Mouse (Mus musculus) limb, embryonic 14.5 days (tissue): Measurements from ENCODE around the gene Slco4a1. TPM values are rescaled to one million over a fixed set of nuclear protein-coding genes. Genes with fewer than 3 reads are reported as not detected.

Source experiments
- ATAC-seq: fragments of 200-750 bp; cut with Nextera tagmentation; 2 replicates; pipeline ENCODE4 v1.8.0; 2017; ENCODE audit warnings: low read depth, moderate number of reproducible peaks, moderate TSS enrichment; ENCODE audit not compliant: low FRiP score
- DNase-seq: peaks from one replicate; pipeline ENCODE4 v3.0.0-alpha.2; 2015; ENCODE audit warnings: low spot score
- H3K27ac ChIP-seq: fragments of 300-500 bp; sonication (generic); replicated peaks from 2 replicates; pipeline ENCODE4 v1.5.1; 2014; ENCODE audit warnings: low read depth, mild to moderate bottlenecking, low read length, moderate library complexity, mixed read lengths
- H3K27me3 ChIP-seq: fragments of 300-500 bp; sonication (generic); 2 replicates; pipeline ENCODE4 v1.6.1; 2014; ENCODE audit warnings: low read length, mixed read lengths; ENCODE audit not compliant: control insufficient read depth, insufficient read depth
- H3K36me3 ChIP-seq: fragments of 300-500 bp; sonication (generic); 2 replicates; pipeline ENCODE4 v1.6.1; 2014; ENCODE audit warnings: mild to moderate bottlenecking, low read length, moderate library complexity, mixed read lengths; ENCODE audit not compliant: control insufficient read depth, insufficient read depth
- H3K4me1 ChIP-seq: fragments of 300-500 bp; sonication (generic); 2 replicates; pipeline ENCODE4 v1.6.1; 2014; ENCODE audit warnings: antibody characterized with exemption, low read length, mixed read lengths; ENCODE audit not compliant: control insufficient read depth, insufficient read depth
- H3K4me2 ChIP-seq: fragments of 300-500 bp; sonication (generic); replicated peaks from 2 replicates; pipeline ENCODE4 v1.6.1; 2014; ENCODE audit warnings: low read depth, mild to moderate bottlenecking, low read length, moderate library complexity; ENCODE audit not compliant: severe bottlenecking
- H3K4me3 ChIP-seq: fragments of 300-500 bp; sonication (generic); replicated peaks from 2 replicates; pipeline ENCODE4 v1.5.1; 2014; ENCODE audit warnings: low read length
- H3K9ac ChIP-seq: fragments of 300-500 bp; sonication (generic); 2 replicates; pipeline ENCODE4 v1.6.1; 2014; ENCODE audit warnings: mild to moderate bottlenecking, low read depth, low read length, moderate library complexity; ENCODE audit not compliant: severe bottlenecking
- H3K9me3 ChIP-seq: fragments of 300-500 bp; sonication (generic); 2 replicates; pipeline ENCODE4 v1.6.1; 2016; ENCODE audit warnings: low read length; ENCODE audit not compliant: control insufficient read depth
- POLR2A ChIP-seq: fragments of 200-500 bp; IDR thresholded peaks from 2 replicates; pipeline ENCODE4 v1.8.0; 2012; ENCODE audit warnings: inconsistent platforms, mild to moderate bottlenecking, moderate library complexity, borderline replicate concordance; ENCODE audit not compliant: insufficient read depth, insufficient read length; ENCODE audit errors: extremely low read depth
- WGBS: fragments of 180-500 bp; shearing (Covaris S2); extraction: QIAGEN DNeasy Blood & Tissue Kit; methylation state at CpG from one replicate; pipeline ENCODE4 v1.1.7; 2014; 5-methylcytosine and 5-hydroxymethylcytosine counted together
- polyA plus RNA-seq, 2 experiments: library from polyadenylated mRNA; depleted of rRNA in 1 of 2; stranded (reverse) in 1 of 2; unstranded in 1 of 2; fragments of >200 nt; fragmentation: Nextera tagmentation in 1 of 2; extraction: Ambion mirVana in 1 of 2; gene quantifications; 2 replicates each; pipeline versions ENCODE4 v1.2.1 to v1.2.3; 2012 to 2014

Slco4a1 gene
- polyA plus RNA-seq, 2 experiments: 0.41 to 0.87 TPM

DNA sequence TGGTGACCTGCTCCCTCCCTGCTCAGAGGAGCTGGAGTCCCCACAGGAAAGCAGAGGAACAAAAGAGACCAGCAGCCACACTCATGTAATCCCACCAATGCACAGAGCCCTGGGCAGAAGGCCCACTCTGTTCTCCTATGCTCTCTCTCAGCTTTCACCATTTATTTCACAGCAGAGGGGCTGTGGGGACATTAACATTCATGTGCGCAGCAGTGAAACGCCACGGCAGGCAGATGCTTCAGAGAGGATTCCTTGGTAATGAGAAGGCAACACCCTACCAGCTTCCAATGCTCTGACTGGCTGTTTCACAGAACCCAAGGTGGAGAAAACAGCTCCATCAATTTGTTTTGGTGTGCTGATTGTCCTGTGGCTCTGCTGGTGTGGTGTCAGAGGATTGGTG lies 29.3 kb downstream of the Slco4a1 start:
- Histone ChIP-seq H3K9me3 (no peaks in the 10 kb centered on the region), H3K4me1 (no peaks in the 10 kb centered on the region), H3K27ac (no peak overlapping the region), H3K9ac (no peak overlapping the region), H3K27me3 (no peaks in the 10 kb centered on the region; the same call in 1 of the 2 replicates), H3K36me3 (no peaks in the 10 kb centered on the region), H3K4me3 (no peak overlapping the region), H3K4me2 (no peak overlapping the region)
- TF ChIP-seq POLR2A: no peak
- ATAC-seq: no peak
- DNase-seq: no peak
- WGBS: 66% methylated on average over 3 of the region's 3 CpGs

GRCm38 (mm10) chr2:180488210-180488751 lies 32.2 kb downstream of the Slco4a1 start:
- Histone ChIP-seq H3K27ac (no peak overlapping the region), H3K4me1 (no peaks in the 10 kb centered on the region), H3K27me3 (no peaks in the 10 kb centered on the region), H3K9ac (no peak overlapping the region), H3K4me3 (no peak overlapping the region), H3K36me3 (no peaks in the 10 kb centered on the region), H3K9me3 (no peaks in the 10 kb centered on the region), H3K4me2 (no peak overlapping the region)
- no peak for TF ChIP-seq POLR2A
- ATAC-seq (no peak), DNase-seq (no peak)
- WGBS: 27% methylated on average over 17 of the region's 17 CpGs

GRCm38 (mm10) chr2:180495906-180496305 lies 39.9 kb downstream of the Slco4a1 start:
- H3K9me3 ChIP-seq: no peaks in the 10 kb centered on the region

GRCm38 (mm10) chr2:180499741-180500140 lies 43.7 kb downstream of the Slco4a1 start, which contains the start of gene Ntsr1:
TSS of gene Ntsr1 (plus strand) at chr2:180499976.
- H3K9ac ChIP-seq: peak within 1 kb of the TSS; percentile 21; the same call in 1 of the 2 replicates
- H3K36me3 ChIP-seq: no peaks in the 10 kb centered on the region
- H3K4me3 ChIP-seq: peak within 1 kb of the TSS; percentile 34
- peaks cover 31% of the 10 kb centered on the region for H3K27me3 ChIP-seq
- peaks cover 8% of the 10 kb centered on the region; the same call in 1 of the 2 replicates for H3K4me1 ChIP-seq
- peak within 1 kb of the TSS; percentile 59 for H3K4me2 ChIP-seq
- no peak for ATAC-seq
- under 1% methylated on average over 30 of the region's 30 CpGs for WGBS
- TF ChIP-seq POLR2A: no peak
- no peak within 1 kb of the TSS for H3K27ac ChIP-seq
- no peaks in the 10 kb centered on the region for H3K9me3 ChIP-seq
- no peak for DNase-seq

More at GRCm38 (mm10) chr2:180495906-180496305, 39.9 kb downstream of the Slco4a1 start:
- Histone ChIP-seq H3K27ac (no peak overlapping the region), H3K4me1 (peaks cover 3% of the 10 kb centered on the region; the same call in 1 of the 2 replicates), H3K9ac (no peak overlapping the region), H3K4me2 (no peak overlapping the region), H3K27me3 (peaks cover 25% of the 10 kb centered on the region), H3K4me3 (no peak overlapping the region), H3K36me3 (no peaks in the 10 kb centered on the region)
- DNase-seq: no peak
- WGBS: 76% methylated on average over 8 of the region's 8 CpGs
- ATAC-seq: no peak
- no peak for TF ChIP-seq POLR2A

- Histone ChIP-seq H3K9me3 (no peaks in the 10 kb centered on the region), H3K27me3 (peaks cover 31% of the 10 kb centered on the region), H3K36me3 (no peaks in the 10 kb centered on the region), H3K4me3 (no peak overlapping the region), H3K4me1 (peaks cover 8% of the 10 kb centered on the region; the same call in 1 of the 2 replicates), H3K9ac (no peak overlapping the region), H3K27ac (no peak overlapping the region), H3K4me2 (no peak overlapping the region)
- WGBS: 31% methylated on average over 13 of the region's 13 CpGs
- DNase-seq (no peak), ATAC-seq (no peak)
- no peak for TF ChIP-seq POLR2A
These were observed 44.7 kb downstream of the Slco4a1 start for GRCm38 (mm10) chr2:180500726-180501125.
